Mouse (Mus musculus) testis, adult 2 months (tissue): ENCODE results near the gene Hs1bp3. TPM values are rescaled to one million over a fixed set of nuclear protein-coding genes. Genes with fewer than 3 reads are reported as not detected.

ENCODE experiments used
- H3K27ac ChIP-seq: fragments of 200-500 bp; 2 replicates; pipeline ENCODE4 v1.5.1; 2012; ENCODE audit warnings: low read depth, low read length; ENCODE audit not compliant: control insufficient read depth, insufficient read depth
- H3K27me3 ChIP-seq: fragments of 200-500 bp; 2 replicates; pipeline ENCODE4 v1.6.1; 2012; ENCODE audit warnings: mild to moderate bottlenecking, low read length, moderate library complexity; ENCODE audit not compliant: control insufficient read depth, insufficient read depth
- H3K36me3 ChIP-seq: fragments of 200-500 bp; 2 replicates; pipeline ENCODE4 v1.6.1; 2012; ENCODE audit warnings: mild to moderate bottlenecking, low read length; ENCODE audit not compliant: control insufficient read depth, insufficient read depth
- H3K4me1 ChIP-seq: fragments of 200-500 bp; 2 replicates; pipeline ENCODE4 v1.6.1; 2012; ENCODE audit warnings: low read length; ENCODE audit not compliant: control insufficient read depth, insufficient read depth
- H3K4me3 ChIP-seq: fragments of 200-500 bp; 2 replicates; pipeline ENCODE4 v1.5.1; 2012; ENCODE audit warnings: low read depth, mild to moderate bottlenecking, low read length, moderate library complexity, mixed read lengths; ENCODE audit not compliant: control insufficient read depth
- CTCF ChIP-seq: fragments of 200-500 bp; IDR thresholded peaks from 2 replicates; pipeline ENCODE4 v1.5.1; 2012; ENCODE audit warnings: low read depth, mild to moderate bottlenecking, inconsistent platforms, low read length, moderate library complexity; ENCODE audit not compliant: control insufficient read depth, insufficient read depth, insufficient replicate concordance
- POLR2A ChIP-seq: fragments of 200-500 bp; IDR thresholded peaks from 2 replicates; pipeline ENCODE4 v1.6.1; 2012; ENCODE audit warnings: low read depth, mild to moderate bottlenecking, inconsistent platforms, low read length, moderate library complexity; ENCODE audit not compliant: control insufficient read depth
- polyA plus RNA-seq: library from polyadenylated mRNA; depleted of rRNA; stranded (reverse); fragments of >200 nt; gene quantifications from 2 replicates; pipeline ENCODE4 v1.2.3, GENCODE M21; 2012

Gene Hs1bp3
- polyA plus RNA-seq, 1 experiment: 1.8 TPM

- TF ChIP-seq POLR2A (no peak), CTCF (no peak)
- Histone ChIP-seq H3K4me3 (no peak overlapping the region), H3K27me3 (no peaks in the 10 kb centered on the region), H3K4me1 (no peaks in the 10 kb centered on the region), H3K27ac (no peak overlapping the region), H3K36me3 (no peaks in the 10 kb centered on the region)
Measured at GRCm38 (mm10) chr12:8372511-8373180, 59.4 kb downstream of the Hs1bp3 start.

- H3K27me3 ChIP-seq: no peaks in the 10 kb centered on the region
- H3K27ac ChIP-seq: no peak overlapping the region
- H3K36me3 ChIP-seq: no peaks in the 10 kb centered on the region
- H3K4me1 ChIP-seq: no peaks in the 10 kb centered on the region
- TF ChIP-seq POLR2A (no peak), CTCF (no peak)
- no peak overlapping the region for H3K4me3 ChIP-seq
Measured at GRCm38 (mm10) chr12:8373741-8374140, 60.5 kb downstream of the Hs1bp3 start.

- H3K36me3 ChIP-seq: no peaks in the 10 kb centered on the region
- peaks cover 2% of the 10 kb centered on the region; the same call in 1 of the 2 replicates for H3K4me1 ChIP-seq
- no peak for TF ChIP-seq CTCF
- no peak for TF ChIP-seq POLR2A
- no peak overlapping the region for H3K4me3 ChIP-seq
- H3K27ac ChIP-seq: no peak overlapping the region
- H3K27me3 ChIP-seq: no peaks in the 10 kb centered on the region
Measured at GRCm38 (mm10) chr12:8377169-8377568, 63.9 kb downstream of the Hs1bp3 start.

GRCm38 (mm10) chr12:8377955-8378620 is 64.9 kb downstream of the Hs1bp3 start:
- H3K36me3 ChIP-seq: no peaks in the 10 kb centered on the region
- H3K4me1 ChIP-seq: peaks cover 2% of the 10 kb centered on the region; the same call in 1 of the 2 replicates
- no peak overlapping the region for H3K4me3 ChIP-seq
- H3K27me3 ChIP-seq: no peaks in the 10 kb centered on the region
- H3K27ac ChIP-seq: no peak overlapping the region
- no peak for TF ChIP-seq POLR2A
- no peak for TF ChIP-seq CTCF

- H3K4me1 ChIP-seq: peaks cover 2% of the 10 kb centered on the region; the same call in 1 of the 2 replicates
- H3K27me3 ChIP-seq: no peaks in the 10 kb centered on the region
- TF ChIP-seq POLR2A (no peak), CTCF (no peak)
- no peak overlapping the region; the same call in 1 of the 2 replicates for H3K27ac ChIP-seq
- H3K36me3 ChIP-seq: no peaks in the 10 kb centered on the region
- no peak overlapping the region for H3K4me3 ChIP-seq
Measured at GRCm38 (mm10) chr12:8379795-8380521, 66.7 kb downstream of the Hs1bp3 start.

- H3K27me3 ChIP-seq: no peaks in the 10 kb centered on the region
- no peak for TF ChIP-seq POLR2A
- TF ChIP-seq CTCF: no peak
- H3K4me1 ChIP-seq: peaks cover 2% of the 10 kb centered on the region; the same call in 1 of the 2 replicates
- H3K36me3 ChIP-seq: no peaks in the 10 kb centered on the region
- H3K4me3 ChIP-seq: no peak overlapping the region
- no peak overlapping the region for H3K27ac ChIP-seq
Measured at GRCm38 (mm10) chr12:8380944-8381343, 67.7 kb downstream of the Hs1bp3 start.

GRCm38 (mm10) chr12:8381940-8382339 is 68.7 kb downstream of the Hs1bp3 start:
- no peak overlapping the region for H3K27ac ChIP-seq
- no peak for TF ChIP-seq CTCF
- TF ChIP-seq POLR2A: no peak

More at GRCm38 (mm10) chr12:8381940-8382339, 68.7 kb downstream of the Hs1bp3 start:
- no peaks in the 10 kb centered on the region for H3K36me3 ChIP-seq
- H3K4me3 ChIP-seq: no peak overlapping the region
- H3K4me1 ChIP-seq: peaks cover 2% of the 10 kb centered on the region
- H3K27me3 ChIP-seq: no peaks in the 10 kb centered on the region
